Mouse (Mus musculus) myocyte (in vitro differentiated cells): ENCODE measurements around the gene Znrf1. TPM values are rescaled to one million over a fixed set of nuclear protein-coding genes. Genes with fewer than 3 reads are reported as not detected.
"Not testable (repeated sequence)": the region's sequence is repeated elsewhere in the genome, so short reads cannot be mapped to it uniquely, and the experiment has no call there.

ENCODE experiments used
- H3K27me3 ChIP-seq: one replicate; pipeline ENCODE4 v1.6.1; 2011; ENCODE audit not compliant: control insufficient read depth, insufficient read depth, insufficient read length
- H3K36me3 ChIP-seq: one replicate; pipeline ENCODE4 v1.6.1; 2011; ENCODE audit not compliant: control insufficient read depth, insufficient read depth
- H3K4me2 ChIP-seq: one replicate; pipeline ENCODE4 v1.6.1; 2011; ENCODE audit warnings: low read depth, control low read depth
- H3K4me3 ChIP-seq: one replicate; pipeline ENCODE4 v1.5.1; 2011; ENCODE audit warnings: mild to moderate bottlenecking, control low read depth, moderate library complexity
- H3K79me2 ChIP-seq: one replicate; pipeline ENCODE4 v1.6.1; 2011; ENCODE audit not compliant: control insufficient read depth, insufficient read depth
- H3ac ChIP-seq: one replicate; pipeline ENCODE4 v1.6.1; 2011; ENCODE audit not compliant: control insufficient read depth, insufficient read length
- CEBPB ChIP-seq: IDR thresholded peaks from 2 replicates; pipeline ENCODE4 v1.6.1; 2011; ENCODE audit warnings: mild to moderate bottlenecking, moderate library complexity; ENCODE audit not compliant: poor library complexity, insufficient read depth, severe bottlenecking
- E2F4 ChIP-seq: IDR thresholded peaks from one replicate; pipeline ENCODE4 v1.6.1; 2011; ENCODE audit warnings: mild to moderate bottlenecking, control low read depth, moderate library complexity; ENCODE audit not compliant: insufficient read depth
- MAX ChIP-seq: IDR thresholded peaks from one replicate; pipeline ENCODE4 v1.6.1; 2011; ENCODE audit warnings: low read depth, mild to moderate bottlenecking, control low read depth
- MYOD1 ChIP-seq, 3 experiments: IDR thresholded peaks; one replicate each; pipeline ENCODE4 v1.6.1; 2011; ENCODE audit warnings: control low read depth in 2 of 3, low read depth in 2 of 3, mild to moderate bottlenecking in 2 of 3, moderate library complexity in 1 of 3; ENCODE audit not compliant: insufficient read length in 2 of 3, control insufficient read depth in 1 of 3
- MYOG ChIP-seq, 3 experiments: IDR thresholded peaks; one replicate each; pipeline ENCODE4 v1.6.1; 2011; ENCODE audit warnings: control low read depth in 2 of 3, low read depth in 2 of 3, mild to moderate bottlenecking in 2 of 3; ENCODE audit not compliant: insufficient read length in 2 of 3, control insufficient read depth in 1 of 3, insufficient read depth in 1 of 3
- POLR2A ChIP-seq: IDR thresholded peaks from one replicate; pipeline ENCODE4 v1.6.1; 2011; ENCODE audit warnings: low read depth, mild to moderate bottlenecking, control low read depth, moderate library complexity; ENCODE audit not compliant: insufficient read length
- POLR2AphosphoS2 ChIP-seq: IDR thresholded peaks from one replicate; pipeline ENCODE4 v1.6.1; 2011; ENCODE audit warnings: low read depth, control low read depth; ENCODE audit not compliant: insufficient read length
- REST ChIP-seq: IDR thresholded peaks from one replicate; pipeline ENCODE4 v1.6.1; 2011; ENCODE audit warnings: mild to moderate bottlenecking, control low read depth, moderate library complexity; ENCODE audit not compliant: insufficient read depth, insufficient read length
- SRF ChIP-seq: IDR thresholded peaks from one replicate; pipeline ENCODE4 v1.6.1; 2011; ENCODE audit warnings: low read depth; ENCODE audit not compliant: control insufficient read depth, insufficient read length
- TCF12 ChIP-seq: IDR thresholded peaks from one replicate; pipeline ENCODE4 v1.6.1; 2011; ENCODE audit warnings: mild to moderate bottlenecking, control low read depth; ENCODE audit not compliant: poor library complexity, insufficient read depth, severe bottlenecking
- TCF3 ChIP-seq: IDR thresholded peaks from one replicate; pipeline ENCODE4 v1.6.1; 2011; ENCODE audit warnings: low read depth, control low read depth; ENCODE audit not compliant: insufficient read length
- USF1 ChIP-seq: IDR thresholded peaks from one replicate; pipeline ENCODE4 v1.6.1; 2011; ENCODE audit warnings: low read depth, mild to moderate bottlenecking, control low read depth, moderate library complexity
- polyA plus RNA-seq: library from polyadenylated mRNA; unstranded; fragments of >200 nt; fragmentation: generic; extraction: Trizol; gene quantifications from one replicate; pipeline ENCODE4 v1.2.1, GENCODE M21; 2012; ENCODE audit warnings: missing spikeins

The Znrf1 gene
- polyA plus RNA-seq, 1 experiment, result 39.2 TPM

DNA sequence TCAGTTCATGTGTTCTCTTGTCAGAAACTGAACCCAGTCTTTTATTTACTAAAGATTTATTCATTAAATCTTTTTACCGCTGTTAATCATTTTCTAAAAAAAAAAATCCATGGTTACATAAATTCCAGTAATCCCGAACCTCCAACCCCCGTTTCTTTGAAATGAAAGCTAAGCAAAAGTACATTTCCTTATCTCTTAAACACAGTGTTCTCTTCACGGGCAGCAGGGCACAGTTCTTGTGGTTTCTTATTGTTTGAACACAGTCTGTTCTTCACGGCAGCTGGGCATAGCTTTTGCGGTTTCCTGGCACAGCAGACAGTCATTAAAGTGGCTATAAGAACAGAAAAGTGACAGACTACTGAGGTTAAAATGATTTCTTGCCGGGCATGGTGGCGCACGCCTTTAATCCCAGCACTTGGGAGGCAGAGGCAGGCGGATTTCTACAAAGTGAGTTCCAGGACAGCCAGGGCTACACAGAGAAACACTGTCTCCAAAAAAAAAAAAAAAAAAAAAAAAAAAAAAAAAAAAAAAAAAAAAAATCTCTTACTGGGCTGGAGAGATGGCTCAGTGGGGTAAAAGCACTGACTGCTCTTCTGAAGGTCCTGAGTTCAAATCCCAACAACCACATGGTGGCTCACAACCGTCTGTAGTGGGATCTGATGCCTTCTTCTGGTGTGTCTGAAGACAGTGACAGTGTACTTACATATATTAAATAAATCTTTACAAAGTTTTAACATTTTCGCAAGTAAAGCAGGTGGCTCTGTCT is 108.6 kb downstream of the Znrf1 start:
- Histone ChIP-seq H3ac (peak overlapping the region; percentile 96), H3K79me2 (peaks cover 43% of the 10 kb centered on the region), H3K4me3 (peak overlapping the region; percentile 32), H3K4me2 (peak overlapping the region; percentile 87)
- H3K27me3 ChIP-seq, H3K36me3 ChIP-seq: not testable (repeated sequence)
- peak in 2 of 3 experiments; percentile 32 to 61 for TF ChIP-seq MYOG (IDR thresholded peaks at IDR 0.05; ENCODE audit: control insufficient read depth in 1 of 3, insufficient read depth in 1 of 3, insufficient read length in 2 of 3, low read depth in 2 of 3)
- TF ChIP-seq TCF3, result peak; percentile 18
- peak; percentile 52 for TF ChIP-seq TCF12
- peak; percentile 3 to 62 (median 34) for TF ChIP-seq MYOD1 (IDR thresholded peaks at IDR 0.05; ENCODE audit: control insufficient read depth in 1 of 3, insufficient read length in 2 of 3, low read depth in 2 of 3)

DNA sequence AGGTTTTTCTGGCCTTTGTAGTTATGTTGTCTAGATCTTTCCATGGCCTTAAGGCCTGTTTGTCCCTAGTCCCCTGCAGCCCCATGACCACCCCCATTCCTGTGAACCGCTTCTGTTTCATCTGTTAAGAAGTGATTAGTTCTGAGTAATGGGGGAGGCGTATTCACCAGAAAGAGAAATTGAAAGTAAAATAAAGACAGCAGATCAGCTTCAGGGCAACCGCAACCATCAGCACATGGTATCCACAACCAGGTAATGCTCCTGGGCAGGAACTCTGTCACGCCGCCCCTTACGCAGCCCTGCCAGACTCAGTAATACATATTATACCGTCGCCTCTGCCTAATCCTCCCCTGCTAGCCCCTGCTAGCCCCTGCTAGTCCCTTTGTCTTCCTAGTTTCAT is 109.8 kb downstream of the Znrf1 start:
- Histone ChIP-seq H3ac (no peak overlapping the region), H3K36me3 (peaks cover 6% of the 10 kb centered on the region), H3K79me2 (peaks cover 54% of the 10 kb centered on the region), H3K4me3 (no peak overlapping the region), H3K4me2 (no peak overlapping the region), H3K27me3 (no peaks in the 10 kb centered on the region)
- TF ChIP-seq POLR2AphosphoS2 (no peak), E2F4 (no peak), TCF3 (no peak), USF1 (no peak), MYOG (IDR thresholded peaks at IDR 0.05; ENCODE audit: control insufficient read depth in 1 of 3, insufficient read depth in 1 of 3, insufficient read length in 2 of 3, low read depth in 2 of 3) (no peak), REST (no peak), MYOD1 (IDR thresholded peaks at IDR 0.05; ENCODE audit: control insufficient read depth in 1 of 3, insufficient read length in 2 of 3, low read depth in 2 of 3) (no peak), MAX (no peak)

DNA sequence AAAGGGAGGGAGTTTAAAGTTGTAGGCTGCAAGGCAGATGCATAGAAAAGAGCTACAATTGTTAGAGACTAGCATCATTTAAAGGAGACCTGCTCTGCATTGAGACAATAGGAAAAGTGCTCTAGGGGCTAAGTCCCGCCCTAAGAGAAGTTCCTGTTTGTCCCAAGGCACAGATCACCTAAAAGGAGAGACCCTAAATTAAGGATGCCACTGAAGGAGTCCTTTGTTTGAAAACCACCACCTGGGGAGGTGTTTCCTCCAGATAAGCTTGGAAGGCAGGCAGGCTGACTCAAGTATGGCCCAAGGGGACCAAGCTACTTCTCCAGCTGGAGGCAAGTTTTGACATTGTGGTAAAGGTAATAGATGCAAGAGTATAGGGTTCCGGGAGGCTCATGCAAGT is 112.9 kb downstream of the Znrf1 start:
- TF ChIP-seq USF1 (no peak), MYOD1 (IDR thresholded peaks at IDR 0.05; ENCODE audit: control insufficient read depth in 1 of 3, insufficient read length in 2 of 3, low read depth in 2 of 3) (no peak)
- Histone ChIP-seq H3ac (no peak overlapping the region), H3K36me3 (peaks cover 7% of the 10 kb centered on the region), H3K4me3 (no peak overlapping the region), H3K27me3 (no peaks in the 10 kb centered on the region), H3K4me2 (no peak overlapping the region), H3K79me2 (peaks cover 84% of the 10 kb centered on the region)

DNA sequence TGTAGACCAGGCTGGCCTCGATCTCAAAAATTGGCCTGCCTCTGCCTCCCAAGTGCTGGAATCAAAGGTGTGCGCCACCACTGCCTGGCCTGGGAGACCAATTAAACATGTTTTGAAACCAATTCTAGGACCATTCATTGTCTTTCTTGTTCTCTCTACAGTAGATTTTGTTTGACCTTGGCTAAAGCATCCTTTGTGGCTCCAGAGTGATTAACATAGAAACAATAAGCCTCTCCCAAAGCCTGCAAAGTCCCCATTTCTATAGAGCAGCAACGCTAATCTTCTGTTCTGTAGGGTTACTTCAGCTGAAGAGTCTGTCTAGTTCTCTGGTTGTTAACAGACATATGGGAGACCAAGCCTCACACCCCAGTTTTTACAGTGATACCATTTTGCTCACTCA is 114.8 kb downstream of the Znrf1 start:
- H3K27me3 ChIP-seq, result no peaks in the 10 kb centered on the region
- H3ac ChIP-seq, result no peak overlapping the region
- no peak overlapping the region for H3K4me2 ChIP-seq
- no peak for TF ChIP-seq MAX
- TF ChIP-seq USF1, result no peak
- TF ChIP-seq TCF3, result no peak
- no peak for TF ChIP-seq TCF12
- TF ChIP-seq MYOD1 (IDR thresholded peaks at IDR 0.05; ENCODE audit: control insufficient read depth in 1 of 3, insufficient read length in 2 of 3, low read depth in 2 of 3), result no peak
- TF ChIP-seq E2F4, result no peak
- no peak for TF ChIP-seq SRF
- no peak for TF ChIP-seq CEBPB
- TF ChIP-seq POLR2AphosphoS2, result no peak
- no peak for TF ChIP-seq POLR2A
- TF ChIP-seq MYOG (IDR thresholded peaks at IDR 0.05; ENCODE audit: control insufficient read depth in 1 of 3, insufficient read depth in 1 of 3, insufficient read length in 2 of 3, low read depth in 2 of 3), result no peak
- TF ChIP-seq REST, result no peak
- peaks cover 94% of the 10 kb centered on the region for H3K79me2 ChIP-seq
- H3K36me3 ChIP-seq, result peaks cover 13% of the 10 kb centered on the region
- no peak overlapping the region for H3K4me3 ChIP-seq

DNA sequence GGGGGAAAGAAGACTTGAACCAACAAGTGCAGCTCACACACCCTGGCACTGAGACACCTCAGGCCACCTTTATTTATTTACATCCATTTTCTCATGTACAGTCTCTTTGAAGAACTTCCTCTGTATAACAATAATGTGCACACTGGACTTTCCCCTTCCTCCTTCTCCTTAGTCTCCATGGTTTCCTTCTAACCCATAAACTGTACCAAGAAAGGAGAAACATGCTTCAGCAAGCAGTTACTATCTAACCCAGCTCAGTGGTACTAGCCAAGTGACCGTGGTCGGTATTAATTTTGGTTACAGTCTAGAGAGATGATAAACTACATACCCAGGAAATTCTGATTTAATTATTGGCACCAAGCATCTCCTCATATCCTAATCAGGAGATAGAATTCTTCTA is 117.6 kb downstream of the Znrf1 start:
- Histone ChIP-seq H3K4me2 (no peak overlapping the region), H3K79me2 (peaks cover 92% of the 10 kb centered on the region), H3ac (no peak overlapping the region), H3K27me3 (no peaks in the 10 kb centered on the region), H3K4me3 (no peak overlapping the region), H3K36me3 (peaks cover 6% of the 10 kb centered on the region)
- no peak for TF ChIP-seq E2F4
- no peak for TF ChIP-seq SRF
